Mouse (Mus musculus) liver, embryonic 14.5 days (tissue): ENCODE results near the gene Hoxb3.

Experiments used
- CTCF ChIP-seq: IDR thresholded peaks from 2 replicates; pipeline ENCODE4 v1.5.1; 2016; ENCODE audit warnings: antibody characterized with exemption, low read depth, control low read depth
- EP300 ChIP-seq: IDR thresholded peaks from 2 replicates; pipeline ENCODE4 v1.6.1; 2016; ENCODE audit warnings: antibody characterized with exemption, low read depth

DNA sequence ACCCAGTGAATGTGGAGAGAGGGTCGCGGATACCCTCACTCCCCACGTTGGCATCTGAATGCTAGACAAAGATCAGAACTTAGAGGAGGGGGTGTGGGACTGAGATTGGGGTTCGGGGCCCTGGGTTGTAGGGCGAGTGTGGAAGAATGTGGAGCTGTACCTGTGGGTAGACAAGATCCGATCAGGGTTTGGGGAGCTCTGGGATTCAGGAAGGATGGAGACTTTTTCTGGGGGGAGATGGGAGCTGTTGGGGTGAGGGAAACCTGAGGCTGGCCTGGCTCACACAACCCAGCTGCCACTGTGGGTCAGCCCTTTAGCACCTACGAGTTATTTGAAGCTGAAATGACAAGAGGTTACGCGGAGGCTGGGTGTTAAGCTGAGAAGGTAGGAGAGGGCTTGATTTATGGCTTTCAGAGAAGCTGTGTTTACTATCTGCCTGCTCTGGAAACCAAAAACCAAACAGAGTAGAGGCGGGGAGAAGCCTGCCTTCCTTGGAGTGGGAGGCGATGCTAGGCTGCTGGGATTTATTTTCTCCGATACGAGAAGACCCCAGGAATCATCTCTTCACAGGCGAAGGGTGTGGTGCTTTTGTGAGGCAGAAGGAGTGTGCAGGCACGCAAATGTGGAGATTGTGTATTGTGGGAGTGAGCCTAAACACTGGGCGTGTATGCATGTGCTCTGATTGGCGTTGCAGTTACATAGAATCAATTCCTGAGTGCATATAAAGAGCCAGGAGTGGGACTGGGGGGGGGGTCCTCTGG lies 10.3 kb downstream of the Hoxb3 start:
- TF ChIP-seq EP300 (no peak), CTCF (no peak)
